Mouse (Mus musculus): ENCODE data around the gene Zfp128.

- TF ChIP-seq POLR2A (IDR thresholded peaks at IDR 0.05; ENCODE audit: extremely low read depth, insufficient read depth, low read length) (no peak), CTCF (IDR thresholded peaks at IDR 0.05; ENCODE audit: extremely low read depth, insufficient read depth, low read length) (no peak)
These were observed 10.0 kb downstream of the Zfp128 start for GRCm38 (mm10) chr7:12890928-12891327.
